Mouse (Mus musculus): ENCODE measurements around the gene Rerg. TPM values are rescaled to one million over a fixed set of nuclear protein-coding genes. Genes with fewer than 3 reads are reported as not detected.

The Rerg gene
- polyA plus RNA-seq, 1 experiment from 2014 or later = 4.6 TPM

DNA sequence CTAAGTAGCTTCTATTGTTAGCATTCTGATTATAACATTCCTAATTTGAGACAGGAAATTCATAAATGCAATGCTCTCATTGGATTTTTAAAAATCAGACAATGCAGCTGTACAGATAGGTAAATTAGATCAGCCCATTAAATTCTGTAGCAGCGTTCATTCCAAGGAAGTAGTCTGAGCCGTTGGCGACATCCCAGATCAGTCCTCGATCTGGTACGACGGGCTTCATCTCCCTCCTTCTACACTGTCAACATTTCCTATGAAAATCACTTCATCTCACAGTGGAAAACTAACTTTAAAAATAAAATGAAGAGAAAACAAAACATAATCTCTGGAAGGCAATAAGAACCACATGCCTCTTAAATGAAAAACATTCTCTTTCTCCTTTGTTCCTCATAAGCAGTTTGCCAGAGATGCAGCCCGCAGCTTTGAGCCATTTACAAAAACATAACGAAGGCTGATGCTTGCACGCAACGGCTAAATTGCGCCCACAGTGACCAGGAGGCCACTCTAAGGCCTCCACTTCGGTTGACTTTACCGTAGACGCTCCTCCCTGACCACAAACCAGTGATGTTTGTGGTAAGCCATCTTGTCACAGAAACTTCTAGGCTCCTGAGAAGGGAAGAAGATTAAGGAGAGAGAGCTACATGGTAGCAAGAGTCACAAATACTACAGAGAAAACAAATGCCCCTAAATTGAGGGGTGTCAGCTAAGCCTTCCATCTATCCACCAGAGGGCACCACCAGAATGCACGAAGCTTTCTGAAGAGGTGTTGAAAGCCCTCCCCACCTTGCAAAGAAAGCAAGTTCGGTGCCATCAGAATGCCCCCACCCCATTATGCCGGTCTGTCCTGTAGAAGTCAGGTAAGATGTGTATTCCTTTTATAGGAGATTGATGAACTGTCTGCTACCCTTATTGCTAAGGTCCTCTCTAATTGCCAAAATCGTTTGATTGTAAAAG is 71.8 kb downstream of the Rerg start:
- H3K4me2 ChIP-seq = no peak overlapping the region
- no peak overlapping the region for H3K4me3 ChIP-seq (ENCODE audit: low read depth, low read length)
- no peaks in the 10 kb centered on the region for H3K9me3 ChIP-seq (replicated peaks; ENCODE audit: control insufficient read depth, low read length)
- no peak overlapping the region for H3K27ac ChIP-seq (ENCODE audit: low read depth, low read length)
- H3K9ac ChIP-seq (ENCODE audit: low read depth, low read length) = no peak overlapping the region
- H3K27me3 ChIP-seq (ENCODE audit: control insufficient read depth, insufficient read depth, low read length) = no peaks in the 10 kb centered on the region
- 68% methylated on average over 18 of the region's 18 CpGs for whole genome bisulfite sequencing (ENCODE audit: insufficient replicate concordance)
- 0 out of 2 replicates have a peak, but pooled peaks cover 3% of the 10 kb centered on the region for H3K4me1 ChIP-seq (ENCODE audit: control insufficient read depth, insufficient read depth, low read length)
- no peaks in the 10 kb centered on the region for H3K36me3 ChIP-seq (ENCODE audit: control insufficient read depth, insufficient read depth, low read length)
- no peak for ATAC-seq (replicated peaks; ENCODE audit: insufficient number of reproducible peaks, low FRiP score, low TSS enrichment)

GRCm38 (mm10) chr6:137094475-137094874 is 75.8 kb downstream of the Rerg start:
- 78% methylated on average over 2 of the region's 2 CpGs for WGBS (ENCODE audit: insufficient replicate concordance)
- H3K9ac ChIP-seq (ENCODE audit: low read depth, low read length) = no peak overlapping the region
- H3K4me3 ChIP-seq (ENCODE audit: low read depth, low read length) = no peak overlapping the region
- H3K27me3 ChIP-seq (ENCODE audit: control insufficient read depth, insufficient read depth, low read length) = no peaks in the 10 kb centered on the region
- no peak overlapping the region for H3K27ac ChIP-seq (ENCODE audit: low read depth, low read length)
- no peak for ATAC-seq (replicated peaks; ENCODE audit: insufficient number of reproducible peaks, low FRiP score, low TSS enrichment)
- no peak overlapping the region for H3K4me2 ChIP-seq
- no peaks in the 10 kb centered on the region for H3K36me3 ChIP-seq (ENCODE audit: control insufficient read depth, insufficient read depth, low read length)
- H3K4me1 ChIP-seq (ENCODE audit: control insufficient read depth, insufficient read depth, low read length) = no peaks in the 10 kb centered on the region
- no peaks in the 10 kb centered on the region; the same call in 1 of the 2 replicates for H3K9me3 ChIP-seq (replicated peaks; ENCODE audit: control insufficient read depth, low read length)

DNA sequence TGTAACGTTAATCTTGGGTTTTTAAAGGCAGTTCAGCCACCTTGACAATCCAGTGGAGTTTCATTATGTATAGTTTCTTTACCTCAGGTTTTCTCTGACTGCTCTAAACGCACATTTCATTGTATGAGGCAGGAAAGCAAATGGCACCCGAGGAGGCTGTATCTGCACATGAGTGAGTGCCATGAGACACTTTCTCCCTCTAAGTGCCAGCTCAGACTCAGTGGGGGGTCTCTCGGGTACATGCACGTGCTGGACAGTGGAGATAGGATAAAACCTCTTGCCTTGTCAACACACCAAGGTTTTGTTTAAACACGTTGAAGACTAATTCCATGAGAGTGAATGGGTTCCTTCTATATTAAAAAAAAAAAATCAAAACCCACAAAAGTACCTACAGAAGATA is 81.8 kb downstream of the Rerg start:
- 52% methylated on average over 6 of the region's 6 CpGs for whole genome bisulfite sequencing (ENCODE audit: insufficient replicate concordance)
- Histone ChIP-seq H3K4me2 (no peak overlapping the region), H3K36me3 (ENCODE audit: control insufficient read depth, insufficient read depth, low read length) (no peaks in the 10 kb centered on the region), H3K9me3 (replicated peaks; ENCODE audit: control insufficient read depth, low read length) (no peaks in the 10 kb centered on the region; the same call in 1 of the 2 replicates), H3K4me1 (ENCODE audit: control insufficient read depth, insufficient read depth, low read length) (no peaks in the 10 kb centered on the region), H3K27ac (ENCODE audit: low read depth, low read length) (no peak overlapping the region), H3K4me3 (ENCODE audit: low read depth, low read length) (no peak overlapping the region), H3K9ac (ENCODE audit: low read depth, low read length) (no peak overlapping the region), H3K27me3 (ENCODE audit: control insufficient read depth, insufficient read depth, low read length) (no peaks in the 10 kb centered on the region)
- no peak for ATAC-seq (replicated peaks; ENCODE audit: insufficient number of reproducible peaks, low FRiP score, low TSS enrichment)

DNA sequence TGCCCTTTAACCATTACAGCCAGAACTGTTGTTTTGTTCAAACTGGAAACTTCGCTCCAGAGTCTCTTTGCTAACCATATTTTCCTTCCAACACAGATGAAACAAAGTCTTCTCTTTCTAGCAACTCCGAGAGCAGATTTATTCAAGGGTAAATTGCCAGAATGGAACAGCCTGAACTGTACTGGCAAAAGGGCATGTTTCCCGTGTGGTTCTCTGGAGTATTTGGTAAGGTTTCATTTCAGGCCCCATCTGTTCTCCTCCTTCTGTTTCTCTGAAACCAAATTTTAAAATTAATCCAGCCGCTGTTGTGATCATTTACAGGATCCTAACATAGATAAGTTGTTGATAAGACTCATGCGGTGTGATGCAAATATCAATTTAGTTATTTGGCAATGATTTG is 82.3 kb downstream of the Rerg start:
- WGBS (ENCODE audit: insufficient replicate concordance) = 84% methylated on average over 5 of the region's 5 CpGs
- Histone ChIP-seq H3K9ac (ENCODE audit: low read depth, low read length) (no peak overlapping the region), H3K4me2 (no peak overlapping the region), H3K4me1 (ENCODE audit: control insufficient read depth, insufficient read depth, low read length) (no peaks in the 10 kb centered on the region), H3K9me3 (replicated peaks; ENCODE audit: control insufficient read depth, low read length) (no peaks in the 10 kb centered on the region; the same call in 1 of the 2 replicates), H3K36me3 (ENCODE audit: control insufficient read depth, insufficient read depth, low read length) (no peaks in the 10 kb centered on the region), H3K27me3 (ENCODE audit: control insufficient read depth, insufficient read depth, low read length) (no peaks in the 10 kb centered on the region), H3K4me3 (ENCODE audit: low read depth, low read length) (no peak overlapping the region), H3K27ac (ENCODE audit: low read depth, low read length) (no peak overlapping the region)
- ATAC-seq (replicated peaks; ENCODE audit: insufficient number of reproducible peaks, low FRiP score, low TSS enrichment) = no peak

DNA sequence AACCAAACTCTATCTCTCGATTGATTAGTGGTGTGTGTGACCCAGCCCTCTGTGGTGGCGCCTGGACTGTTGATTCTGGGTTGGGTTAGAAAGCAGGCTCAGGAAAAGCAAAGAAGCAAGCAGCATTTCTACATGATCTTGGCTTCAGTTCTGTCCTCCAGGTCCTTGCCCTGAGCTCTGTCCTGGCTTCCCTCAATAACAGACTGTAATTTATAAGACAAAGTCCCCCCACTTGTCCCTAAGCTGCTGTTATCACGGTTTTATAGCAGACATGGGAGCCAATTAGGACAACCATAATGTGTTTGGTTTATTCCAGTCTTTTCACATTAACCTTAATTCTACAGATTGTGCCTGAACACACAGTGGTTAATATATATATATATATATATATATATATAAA is 82.8 kb downstream of the Rerg start:
- WGBS (ENCODE audit: insufficient replicate concordance) = 69% methylated on average over 3 of the region's 3 CpGs
- Histone ChIP-seq H3K27ac (ENCODE audit: low read depth, low read length) (no peak overlapping the region), H3K4me2 (no peak overlapping the region), H3K9me3 (replicated peaks; ENCODE audit: control insufficient read depth, low read length) (no peaks in the 10 kb centered on the region; the same call in 1 of the 2 replicates), H3K4me3 (ENCODE audit: low read depth, low read length) (no peak overlapping the region), H3K4me1 (ENCODE audit: control insufficient read depth, insufficient read depth, low read length) (no peaks in the 10 kb centered on the region), H3K36me3 (ENCODE audit: control insufficient read depth, insufficient read depth, low read length) (no peaks in the 10 kb centered on the region), H3K27me3 (ENCODE audit: control insufficient read depth, insufficient read depth, low read length) (no peaks in the 10 kb centered on the region), H3K9ac (ENCODE audit: low read depth, low read length) (no peak overlapping the region)
- ATAC-seq (replicated peaks; ENCODE audit: insufficient number of reproducible peaks, low FRiP score, low TSS enrichment) = no peak

DNA sequence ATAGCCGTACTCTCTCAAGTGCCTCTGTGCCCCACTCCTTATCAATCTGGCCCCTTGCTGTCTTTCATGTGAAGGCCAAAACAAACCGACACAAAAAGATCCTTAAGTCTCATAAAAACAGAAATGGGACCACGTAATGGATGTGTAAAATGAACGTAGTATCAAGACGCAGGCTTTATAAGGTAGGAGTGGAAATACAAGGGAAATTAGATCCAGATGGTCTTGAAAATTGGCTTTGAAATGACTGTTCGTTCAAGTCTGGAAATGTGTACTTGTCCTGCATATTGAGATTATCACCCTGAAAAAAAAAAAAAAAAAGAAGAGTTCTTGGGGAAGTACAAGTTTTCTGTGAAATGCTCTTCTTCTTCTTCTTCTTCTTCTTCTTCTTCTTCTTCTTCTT is 90.6 kb downstream of the Rerg start:
- no peaks in the 10 kb centered on the region for H3K9me3 ChIP-seq (replicated peaks; ENCODE audit: control insufficient read depth, low read length)
- no peak for ATAC-seq (replicated peaks; ENCODE audit: insufficient number of reproducible peaks, low FRiP score, low TSS enrichment)
- no peak overlapping the region for H3K9ac ChIP-seq (ENCODE audit: low read depth, low read length)
- WGBS (ENCODE audit: insufficient replicate concordance) = 59% methylated on average over 6 of the region's 6 CpGs
- H3K4me2 ChIP-seq = no peak overlapping the region
- H3K4me1 ChIP-seq (ENCODE audit: control insufficient read depth, insufficient read depth, low read length) = no peaks in the 10 kb centered on the region
- no peaks in the 10 kb centered on the region for H3K36me3 ChIP-seq (ENCODE audit: control insufficient read depth, insufficient read depth, low read length)
- H3K27ac ChIP-seq (ENCODE audit: low read depth, low read length) = no peak overlapping the region
- H3K4me3 ChIP-seq (ENCODE audit: low read depth, low read length) = no peak overlapping the region
- H3K27me3 ChIP-seq (ENCODE audit: control insufficient read depth, insufficient read depth, low read length) = no peaks in the 10 kb centered on the region

- 90% methylated on average over 13 of the region's 13 CpGs for WGBS (ENCODE audit: insufficient replicate concordance)
These were observed 93.6 kb downstream of the Rerg start for GRCm38 (mm10) chr6:137076731-137077130.

DNA sequence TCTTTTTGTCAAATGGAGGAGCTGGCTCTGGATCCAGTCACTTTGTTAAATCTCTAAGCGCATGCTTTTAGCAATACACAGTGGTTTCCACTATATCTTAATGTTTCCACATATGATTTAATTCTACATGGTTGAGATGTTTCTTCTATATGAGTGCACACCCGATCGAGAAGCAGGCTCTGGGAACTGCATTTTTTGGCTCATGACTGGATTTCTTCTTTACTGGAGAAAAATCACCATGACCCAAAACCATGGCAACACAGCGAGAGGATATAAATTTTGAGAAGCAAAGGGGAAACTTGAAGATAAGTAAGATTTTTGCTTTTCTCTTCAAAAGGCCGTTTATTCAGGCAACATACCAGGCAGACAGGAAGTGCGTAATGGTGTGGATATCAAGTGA is 94.1 kb downstream of the Rerg start:
- Histone ChIP-seq H3K27ac (ENCODE audit: low read depth, low read length) (no peak overlapping the region), H3K9ac (ENCODE audit: low read depth, low read length) (no peak overlapping the region), H3K9me3 (replicated peaks; ENCODE audit: control insufficient read depth, low read length) (no peaks in the 10 kb centered on the region), H3K36me3 (ENCODE audit: control insufficient read depth, insufficient read depth, low read length) (no peaks in the 10 kb centered on the region), H3K4me2 (no peak overlapping the region), H3K27me3 (ENCODE audit: control insufficient read depth, insufficient read depth, low read length) (no peaks in the 10 kb centered on the region), H3K4me3 (ENCODE audit: low read depth, low read length) (no peak overlapping the region), H3K4me1 (ENCODE audit: control insufficient read depth, insufficient read depth, low read length) (no peaks in the 10 kb centered on the region)
- WGBS (ENCODE audit: insufficient replicate concordance) = 71% methylated on average over 6 of the region's 6 CpGs
- no peak for ATAC-seq (replicated peaks; ENCODE audit: insufficient number of reproducible peaks, low FRiP score, low TSS enrichment)

More at GRCm38 (mm10) chr6:137076731-137077130, 93.6 kb downstream of the Rerg start:
- no peak for ATAC-seq (replicated peaks; ENCODE audit: insufficient number of reproducible peaks, low FRiP score, low TSS enrichment)
- Histone ChIP-seq H3K36me3 (ENCODE audit: control insufficient read depth, insufficient read depth, low read length) (no peaks in the 10 kb centered on the region), H3K27me3 (ENCODE audit: control insufficient read depth, insufficient read depth, low read length) (no peaks in the 10 kb centered on the region), H3K4me2 (no peak overlapping the region), H3K9me3 (replicated peaks; ENCODE audit: control insufficient read depth, low read length) (no peaks in the 10 kb centered on the region), H3K4me3 (ENCODE audit: low read depth, low read length) (no peak overlapping the region), H3K4me1 (ENCODE audit: control insufficient read depth, insufficient read depth, low read length) (no peaks in the 10 kb centered on the region), H3K9ac (ENCODE audit: low read depth, low read length) (no peak overlapping the region), H3K27ac (ENCODE audit: low read depth, low read length) (no peak overlapping the region)

- no peaks in the 10 kb centered on the region for H3K9me3 ChIP-seq (replicated peaks; ENCODE audit: control insufficient read depth, low read length)
- H3K36me3 ChIP-seq (ENCODE audit: control insufficient read depth, insufficient read depth, low read length) = no peaks in the 10 kb centered on the region
- no peaks in the 10 kb centered on the region for H3K4me1 ChIP-seq (ENCODE audit: control insufficient read depth, insufficient read depth, low read length)
- no peak for ATAC-seq (replicated peaks; ENCODE audit: insufficient number of reproducible peaks, low FRiP score, low TSS enrichment)
- no peak overlapping the region for H3K4me3 ChIP-seq (ENCODE audit: low read depth, low read length)
- 33% methylated on average over 8 of the region's 8 CpGs for WGBS (ENCODE audit: insufficient replicate concordance)
- H3K4me2 ChIP-seq = no peak overlapping the region
- H3K27ac ChIP-seq (ENCODE audit: low read depth, low read length) = no peak overlapping the region
- no peaks in the 10 kb centered on the region for H3K27me3 ChIP-seq (ENCODE audit: control insufficient read depth, insufficient read depth, low read length)
- H3K9ac ChIP-seq (ENCODE audit: low read depth, low read length) = no peak overlapping the region
These were observed 98.0 kb downstream of the Rerg start for GRCm38 (mm10) chr6:137072256-137072655.

Data from heart, embryonic 11.5 days (tissue).